Mouse (Mus musculus): ENCODE results near the gene Pcca.

Gene Pcca

DNA sequence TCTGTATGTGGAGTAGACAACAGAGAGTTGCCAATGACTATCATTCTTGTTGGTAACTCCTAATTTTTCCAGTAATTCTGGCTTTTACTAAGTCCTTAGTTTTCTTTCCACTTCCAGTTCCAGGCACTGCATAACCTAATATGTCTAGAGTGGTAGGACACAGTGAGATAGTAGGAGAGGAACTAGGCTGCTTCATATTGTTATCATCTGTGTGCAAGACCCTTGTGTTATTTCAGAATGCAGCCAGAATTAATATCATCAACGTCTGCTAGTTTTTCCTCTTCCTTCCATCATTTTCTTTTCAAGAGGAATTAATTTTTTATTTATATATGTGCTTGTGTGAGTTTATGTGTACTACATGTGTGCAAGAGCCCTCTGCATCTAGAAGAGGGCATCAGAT is 114.1 kb downstream of the Pcca start:
- DNase-seq (ENCODE audit: low spot score) = no peak

DNA sequence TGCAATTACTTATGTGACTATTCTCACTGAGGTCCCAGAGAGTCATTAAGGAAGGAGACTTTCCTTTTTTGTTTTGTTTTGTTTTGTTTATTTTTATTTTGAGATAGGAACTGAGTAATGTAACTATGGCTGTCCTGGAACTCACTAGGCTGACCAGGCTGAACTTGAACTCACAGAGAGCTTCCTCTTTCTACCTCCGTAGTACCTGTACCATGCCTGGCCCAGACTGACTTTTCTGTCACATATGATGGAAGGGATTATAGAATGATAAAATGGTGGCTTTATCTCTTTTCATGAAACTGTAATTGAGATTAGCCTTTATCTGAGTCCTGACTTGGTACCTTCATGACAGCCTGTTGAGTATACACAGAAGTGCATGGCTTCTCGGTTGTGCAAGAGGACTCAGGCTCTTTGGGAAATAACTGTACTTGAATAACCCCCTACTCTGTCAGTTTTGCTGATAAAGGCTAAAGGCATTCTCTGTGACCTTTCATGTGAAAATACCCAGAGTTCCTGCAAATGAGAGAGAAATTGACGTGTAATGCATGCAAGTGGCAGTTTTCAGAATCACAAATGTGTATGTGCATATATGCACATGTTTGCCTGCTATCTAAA is 115.3 kb downstream of the Pcca start:
- no peak for DNase-seq (ENCODE audit: low spot score)

DNA sequence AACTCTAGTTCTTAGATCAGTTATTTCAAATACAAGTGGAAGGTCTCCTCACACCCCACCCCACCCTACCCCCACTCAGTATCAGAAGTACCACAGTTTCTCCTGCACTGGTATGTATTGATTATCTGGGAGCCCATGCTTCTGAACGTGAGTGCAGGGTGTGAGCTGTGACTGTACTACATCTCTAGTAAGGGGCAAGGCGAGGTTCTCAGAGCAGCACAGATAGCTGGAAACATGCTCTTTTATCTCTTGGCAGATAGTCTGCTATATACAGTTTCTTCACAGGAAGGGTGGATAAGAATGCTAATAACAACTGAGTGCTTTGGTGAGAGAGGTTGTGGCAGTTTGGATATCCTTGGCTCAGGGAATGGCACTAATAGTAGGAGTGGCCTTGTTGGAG is 117.6 kb downstream of the Pcca start:
- DNase-seq (ENCODE audit: low spot score) = no peak

DNA sequence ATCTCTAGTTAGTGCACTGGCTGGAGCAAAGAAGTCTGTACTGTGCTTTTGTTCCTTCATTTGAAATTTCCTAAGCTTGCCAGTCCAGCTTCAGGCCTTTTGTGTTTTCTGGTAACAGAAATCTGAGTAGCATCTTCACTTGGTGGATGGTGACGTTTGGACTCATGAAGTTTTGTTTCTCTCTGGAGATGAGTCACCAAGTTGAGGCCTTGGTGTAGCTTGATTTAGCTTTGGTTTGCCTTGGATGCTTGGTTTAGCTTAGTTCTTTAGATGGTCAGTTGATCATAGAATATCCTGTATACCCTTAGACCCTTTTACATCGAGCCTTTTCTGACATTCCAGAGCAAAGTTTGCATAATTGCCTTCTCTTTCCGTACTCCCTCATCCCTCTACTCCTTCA is 141.5 kb downstream of the Pcca start:
- no peak for DNase-seq (ENCODE audit: low spot score)

DNA sequence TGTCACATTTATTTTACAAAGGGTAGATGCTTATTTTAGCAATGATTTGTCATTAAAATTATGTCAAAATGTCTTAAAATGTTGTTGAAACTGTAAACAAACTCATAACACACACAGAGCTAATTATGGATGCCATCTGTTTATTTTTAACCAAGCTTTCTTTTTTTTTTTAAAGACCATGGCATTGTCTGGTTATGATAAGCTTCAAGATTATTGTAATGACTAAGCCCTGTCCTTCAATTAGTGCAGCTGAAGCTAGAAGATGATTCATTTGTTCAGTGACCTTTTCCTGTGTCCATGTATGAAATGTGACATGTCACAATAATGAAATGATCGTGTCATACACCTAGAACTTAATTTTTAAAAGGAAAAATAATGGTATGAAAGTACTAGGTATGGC is 149.5 kb downstream of the Pcca start:
- DNase-seq (ENCODE audit: low spot score) = no peak

DNA sequence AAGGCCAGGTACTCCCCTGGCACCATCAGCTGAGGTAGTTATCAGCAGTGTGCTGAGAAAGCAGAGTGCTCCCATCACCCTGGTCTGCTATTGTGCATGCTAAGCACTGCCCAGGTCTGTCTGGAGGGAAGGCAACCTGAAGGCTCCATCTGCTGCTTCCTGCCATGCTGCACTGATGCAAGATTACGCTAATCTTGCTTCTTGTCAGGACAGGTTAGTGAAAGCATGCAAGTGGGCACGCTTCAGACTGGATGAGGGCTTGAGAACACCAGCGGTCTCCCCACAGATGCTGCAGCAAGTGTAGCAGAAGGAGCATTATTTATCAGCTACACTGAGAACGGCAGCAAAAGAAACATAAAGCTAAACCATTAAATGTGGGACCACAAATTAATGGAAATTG is 150.1 kb downstream of the Pcca start:
- DNase-seq (ENCODE audit: low spot score) = no peak

DNA sequence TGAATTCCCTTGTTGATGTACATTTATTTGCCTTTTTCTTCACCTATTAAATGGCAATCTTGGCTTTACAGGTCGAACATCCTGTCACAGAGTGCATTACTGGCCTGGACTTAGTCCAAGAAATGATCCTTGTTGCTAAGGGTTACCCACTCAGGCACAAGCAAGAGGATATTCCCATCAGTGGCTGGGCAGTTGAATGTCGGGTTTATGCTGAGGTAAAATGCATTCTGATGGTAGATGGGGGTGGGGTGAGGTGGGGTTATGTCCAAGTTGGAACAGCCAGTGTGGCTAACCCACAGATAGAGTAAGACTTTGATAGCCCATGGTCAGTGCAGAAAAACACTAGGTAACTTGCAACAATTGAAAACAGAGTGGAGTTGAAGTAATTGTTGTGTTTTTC is 150.7 kb downstream of the Pcca start:
- no peak for DNase-seq (ENCODE audit: low spot score)

DNA sequence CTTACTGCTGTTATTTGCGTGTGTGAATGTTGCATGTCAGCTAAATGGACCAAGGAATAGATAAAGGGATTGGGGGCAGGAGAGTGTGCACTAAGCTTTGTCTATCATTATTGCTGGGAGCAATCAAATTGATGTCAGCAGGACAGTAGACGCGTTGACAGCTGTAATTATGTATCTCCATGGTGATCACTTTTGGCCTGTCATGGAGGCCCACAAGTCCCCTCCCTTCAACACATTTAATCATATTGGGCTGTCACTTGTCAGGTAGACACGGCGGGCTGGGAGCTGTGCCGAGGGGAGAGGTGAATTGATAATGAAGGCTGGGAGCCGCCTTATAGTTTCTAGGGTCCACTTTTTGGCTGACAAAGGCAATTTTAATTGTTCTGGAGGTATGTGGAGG is 153.3 kb downstream of the Pcca start:
- no peak for DNase-seq (ENCODE audit: low spot score)

DNA sequence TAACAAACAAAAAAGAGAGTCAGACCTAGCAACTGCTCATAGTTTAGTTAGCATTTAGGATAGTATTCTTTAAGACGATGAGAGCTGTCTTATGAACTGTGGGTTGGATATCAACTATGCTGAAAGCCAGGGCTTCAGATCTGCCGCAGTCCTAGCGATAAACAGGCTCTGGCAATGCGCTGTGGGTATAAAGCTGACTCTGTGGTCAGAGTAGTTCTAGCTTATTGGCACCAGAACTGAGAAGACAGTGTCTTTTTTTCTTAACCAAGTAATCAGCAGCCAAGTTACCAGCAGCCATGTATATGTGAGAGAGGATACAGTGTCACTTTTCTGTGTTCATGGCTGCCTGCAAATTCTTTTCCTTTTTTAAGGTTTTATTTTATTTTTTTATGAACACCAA is 154.3 kb downstream of the Pcca start:
- no peak for DNase-seq (ENCODE audit: low spot score)

DNA sequence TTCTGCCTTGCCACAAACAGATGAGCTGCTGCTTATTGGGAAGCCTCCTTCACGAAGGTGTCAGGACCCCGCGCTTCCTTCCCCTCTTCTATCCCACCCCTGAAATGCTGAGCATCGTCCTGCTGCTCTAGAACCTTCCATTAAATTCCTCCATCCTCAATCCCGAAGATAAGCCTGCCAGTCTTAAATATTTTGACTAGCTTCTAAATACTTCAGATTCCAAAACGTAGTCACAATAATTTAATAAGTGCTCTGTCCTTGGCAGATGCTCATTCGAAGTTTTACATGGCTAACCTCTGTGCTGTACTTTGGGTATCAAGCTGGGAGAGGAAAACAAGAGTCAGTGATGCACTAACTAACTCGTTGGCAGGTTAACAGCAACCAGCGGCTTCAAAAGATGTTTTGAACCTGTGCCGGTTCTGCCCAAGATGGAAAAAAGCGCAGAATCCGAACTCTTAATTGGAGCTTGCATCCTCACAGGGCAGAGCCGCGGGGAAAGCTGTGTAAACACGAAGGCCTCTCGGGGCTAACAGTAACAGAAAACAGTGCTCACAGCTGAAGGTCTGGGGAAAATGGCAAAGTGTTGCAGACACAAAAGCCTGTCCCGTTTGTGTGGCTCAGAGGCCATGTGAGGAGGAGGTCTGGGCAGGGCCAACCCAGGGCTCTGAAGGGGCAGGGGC is 155.2 kb downstream of the Pcca start:
- DNase-seq (ENCODE audit: low spot score) = no peak

DNA sequence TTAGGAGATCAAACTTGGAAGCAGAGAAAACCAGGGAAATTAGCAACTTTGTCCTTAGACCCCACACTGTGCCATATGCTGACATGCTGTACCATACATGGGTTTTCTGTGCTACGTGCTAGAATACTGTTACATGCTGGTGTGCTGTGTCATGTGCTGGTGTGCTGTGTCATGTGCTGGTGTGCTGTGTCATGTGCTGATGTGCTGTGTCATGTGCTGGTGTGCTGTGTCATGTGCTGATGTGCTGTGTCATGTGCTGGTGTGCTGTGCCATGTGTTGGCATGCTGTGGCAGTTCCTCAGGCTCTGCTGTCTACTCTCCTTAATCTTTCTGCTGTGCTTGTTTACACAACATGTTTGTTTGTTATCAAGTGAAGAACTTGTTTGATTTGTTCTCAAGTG is 157.4 kb downstream of the Pcca start:
- DNase-seq (ENCODE audit: low spot score) = no peak

DNA sequence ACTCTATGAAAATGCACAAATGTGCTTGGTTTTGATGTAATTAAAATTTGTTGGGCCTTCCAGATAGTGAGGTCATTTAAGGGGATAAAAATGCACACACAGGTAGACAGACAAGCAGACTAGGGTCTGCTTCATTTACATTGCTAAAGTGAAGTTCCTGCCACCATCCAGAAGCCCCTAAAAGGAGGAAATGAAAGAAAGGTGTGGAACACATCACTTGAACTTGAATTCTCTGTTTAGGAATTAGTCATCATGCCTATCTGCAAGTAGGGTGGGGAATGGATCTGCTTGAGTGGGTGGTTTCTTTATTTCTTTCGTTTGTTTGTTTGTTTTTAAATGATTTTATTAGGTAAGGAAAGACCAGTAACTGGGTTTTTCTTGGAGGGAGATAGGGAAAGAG is 166.2 kb downstream of the Pcca start:
- DNase-seq (ENCODE audit: low spot score) = no peak

DNA sequence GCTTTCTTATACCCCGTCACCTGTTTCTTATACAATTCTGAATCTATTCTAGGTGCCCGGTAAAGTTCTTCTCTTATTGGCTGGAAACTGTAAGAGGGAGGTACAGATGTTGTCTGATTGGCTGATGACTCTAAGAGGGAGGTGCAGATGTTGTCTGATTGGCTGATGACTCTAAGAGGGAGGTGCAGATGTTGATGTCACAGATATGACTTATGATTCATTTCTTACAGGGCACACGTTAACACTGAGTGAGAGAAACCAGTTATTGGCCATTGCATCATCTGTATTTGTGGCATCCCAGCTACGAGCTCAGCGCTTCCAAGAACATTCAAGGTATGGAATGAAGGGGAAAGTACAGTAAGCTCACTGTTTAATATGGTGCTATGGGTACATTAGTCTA is 179.7 kb downstream of the Pcca start:
- no peak for DNase-seq (ENCODE audit: low spot score)

DNA sequence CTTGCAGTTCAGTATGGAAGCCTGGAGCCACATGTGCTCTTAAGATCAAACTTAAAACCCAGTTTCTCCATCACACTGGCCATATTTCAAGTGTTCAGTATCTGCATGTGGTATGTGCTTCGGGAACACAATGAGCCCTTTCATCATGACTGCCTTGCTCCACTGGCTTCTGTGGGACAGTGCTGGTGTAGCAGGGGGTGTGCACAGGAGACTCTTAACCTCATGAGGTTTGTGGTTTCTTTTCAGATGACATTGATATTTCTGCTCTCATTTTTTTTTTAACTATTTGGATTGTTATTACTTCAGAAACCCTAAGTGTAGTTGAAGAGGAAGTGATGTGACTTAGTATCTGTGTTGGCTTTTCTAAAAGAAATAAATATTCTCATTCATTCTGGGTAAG is 180.8 kb downstream of the Pcca start:
- no peak for DNase-seq (ENCODE audit: low spot score)

DNA sequence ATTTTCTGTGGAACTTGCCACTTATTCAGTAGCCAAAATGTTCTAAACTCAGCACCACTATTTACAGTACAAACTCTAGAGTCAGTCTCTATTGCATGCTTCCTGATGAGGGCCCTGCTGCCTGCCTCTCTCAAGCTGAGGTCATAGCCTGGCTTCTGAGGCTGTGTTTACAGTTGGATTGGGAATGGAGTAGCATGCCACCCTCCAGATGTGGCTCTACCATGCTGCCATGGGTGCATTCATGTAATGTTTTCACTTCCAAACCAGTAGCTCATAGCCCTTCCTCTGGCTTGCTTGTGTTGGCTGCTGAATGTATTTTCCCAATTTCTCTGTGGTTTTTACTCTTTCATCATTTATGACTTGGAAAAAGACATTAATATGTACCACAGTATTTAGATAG is 181.9 kb downstream of the Pcca start:
- no peak for DNase-seq (ENCODE audit: low spot score)

DNA sequence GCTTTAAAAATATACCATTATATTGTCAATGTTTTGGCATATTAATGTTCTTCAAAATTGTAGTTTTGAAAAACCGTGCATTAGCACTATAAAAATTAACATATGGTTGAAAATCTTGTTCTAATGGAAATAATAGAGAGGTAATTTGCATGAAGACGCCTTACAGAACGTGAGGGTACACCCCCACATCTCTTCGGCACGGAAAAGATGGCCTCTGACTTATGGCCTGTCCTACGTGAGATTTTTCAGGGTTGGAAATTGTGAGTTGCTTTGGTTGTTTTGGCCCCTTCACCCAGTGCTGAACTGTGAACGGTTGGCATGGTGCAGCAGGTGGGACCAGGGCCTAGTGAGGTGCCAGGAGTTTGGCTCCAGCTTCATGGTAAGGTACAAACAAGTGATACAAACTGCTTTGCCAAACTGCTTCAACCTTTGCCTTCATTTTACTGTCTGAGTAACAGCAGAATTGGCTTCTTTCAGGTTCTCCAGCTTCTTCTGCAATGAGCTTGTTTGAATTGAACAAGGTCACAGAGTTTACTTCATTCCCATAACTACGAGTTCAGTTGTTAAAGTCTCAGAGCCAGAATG is 185.5 kb downstream of the Pcca start:
- DNase-seq (ENCODE audit: low spot score) = no peak

DNA sequence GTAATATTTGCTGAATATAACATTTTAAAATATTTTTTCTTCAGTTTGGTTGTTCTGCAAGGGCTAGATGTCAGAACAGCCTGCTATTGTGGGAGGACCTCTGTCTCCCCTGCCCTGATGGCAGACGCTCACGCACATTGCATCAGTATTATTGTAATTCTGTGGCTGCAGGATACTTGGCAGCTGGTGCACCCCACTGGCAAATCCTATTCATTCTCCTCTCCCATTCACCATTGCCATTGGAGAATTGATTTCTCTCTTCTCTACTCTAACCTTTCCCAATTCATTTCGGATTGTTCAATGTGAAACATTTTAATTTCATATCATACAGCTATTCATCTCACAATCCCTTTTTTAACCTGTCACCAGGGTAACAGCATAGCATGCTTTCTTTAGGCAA is 186.9 kb downstream of the Pcca start:
- no peak for DNase-seq (ENCODE audit: low spot score)

DNA sequence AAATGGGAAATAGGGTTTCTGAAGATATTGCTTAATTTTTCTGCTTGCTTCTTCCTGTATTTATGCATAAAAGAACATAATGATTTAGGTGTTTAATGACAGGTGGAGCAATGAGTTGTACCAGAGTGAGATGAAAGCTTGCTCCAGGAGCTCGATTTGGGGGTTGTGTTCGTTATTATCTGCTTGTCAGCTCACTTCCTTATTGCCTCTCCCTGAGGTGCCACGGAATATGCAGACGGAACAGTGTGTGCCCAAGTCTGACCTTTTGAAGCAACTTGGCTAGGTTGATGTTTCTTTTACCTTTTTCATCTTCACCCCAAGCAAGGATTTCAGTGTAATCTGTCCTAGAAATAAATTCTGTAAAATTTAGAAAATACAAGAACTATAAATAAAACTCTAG is 187.6 kb downstream of the Pcca start:
- DNase-seq (ENCODE audit: low spot score) = no peak

DNA sequence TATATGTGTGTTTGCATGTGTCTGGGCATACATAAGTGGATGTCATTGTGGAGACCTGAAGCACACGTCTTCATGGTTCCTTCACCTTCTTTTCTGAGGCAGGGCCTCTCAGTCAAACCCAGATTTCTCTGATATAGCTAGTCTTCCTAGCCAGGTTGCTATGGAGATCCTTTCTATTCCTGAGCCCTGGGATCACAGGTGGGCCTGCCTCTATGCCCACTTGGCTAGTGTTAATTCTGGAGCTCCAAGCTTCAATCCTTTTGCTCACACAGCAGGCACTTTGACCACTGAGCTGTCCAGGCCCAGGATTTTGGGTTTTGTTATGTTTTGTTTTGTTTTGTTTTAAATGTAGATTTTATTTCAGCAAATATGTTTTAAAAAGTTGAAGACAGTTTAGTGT is 192.3 kb downstream of the Pcca start:
- no peak for DNase-seq (ENCODE audit: low spot score)

DNA sequence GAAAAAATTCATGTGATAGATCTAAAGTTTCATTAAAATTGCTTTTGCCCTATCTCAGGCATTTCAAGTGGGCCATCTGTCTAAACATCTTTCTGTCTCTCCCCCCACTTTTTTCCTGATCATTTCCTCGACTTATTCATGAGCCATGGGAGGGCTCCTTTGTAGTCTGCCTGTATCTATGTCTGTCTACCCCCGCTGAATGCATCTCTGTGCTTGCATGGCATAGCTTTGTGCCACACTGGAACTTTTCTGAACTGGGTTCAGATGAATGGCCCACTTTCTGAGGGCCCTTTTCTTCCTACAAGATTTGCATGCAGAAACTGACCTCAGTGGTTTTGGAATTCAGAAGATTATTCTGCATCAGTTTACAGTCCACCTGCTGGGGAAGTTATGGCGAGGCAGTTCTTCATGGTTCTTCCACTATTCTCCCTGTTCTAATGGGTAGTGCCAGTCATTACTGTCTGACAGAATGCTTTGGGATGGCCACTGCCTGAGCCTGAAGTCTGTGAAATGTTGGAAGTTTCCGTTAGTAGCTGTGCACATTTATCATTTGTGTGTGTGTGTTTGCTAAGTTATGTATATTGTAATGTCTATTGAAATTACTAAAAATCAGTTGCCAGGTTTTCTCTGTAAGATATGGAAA is 195.4 kb downstream of the Pcca start:
- no peak for DNase-seq (ENCODE audit: low spot score)

DNA sequence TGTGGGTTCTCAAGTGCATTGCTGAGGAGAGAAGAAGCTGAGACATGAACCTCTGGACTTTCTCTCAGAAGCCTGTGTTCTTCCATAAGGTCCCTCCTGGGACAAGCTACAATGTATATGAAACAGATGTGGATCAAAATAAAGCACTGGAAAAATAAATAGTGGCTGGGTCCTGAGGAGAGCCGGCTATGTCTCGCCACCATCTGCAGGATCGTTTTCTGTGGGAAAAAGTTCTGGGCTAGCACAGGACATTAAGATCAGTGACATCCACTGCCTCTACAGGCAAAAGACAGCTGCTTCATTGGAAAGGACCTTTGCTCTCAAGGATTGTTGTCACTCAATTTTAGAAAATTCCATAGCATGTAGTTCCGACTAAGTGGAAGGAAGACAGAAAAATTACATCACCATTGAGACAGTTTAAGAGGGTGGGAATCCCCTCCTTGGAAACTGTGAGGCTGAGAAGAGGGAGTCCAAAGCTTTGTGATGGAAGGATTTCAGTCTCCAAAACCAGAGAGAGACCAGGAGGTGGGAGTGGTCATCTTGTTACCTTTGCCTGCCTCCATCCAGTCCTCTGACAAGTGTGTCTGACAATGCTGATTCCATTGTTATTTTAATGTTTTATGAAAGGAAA is 196.9 kb downstream of the Pcca start:
- DNase-seq (ENCODE audit: low spot score) = no peak

DNA sequence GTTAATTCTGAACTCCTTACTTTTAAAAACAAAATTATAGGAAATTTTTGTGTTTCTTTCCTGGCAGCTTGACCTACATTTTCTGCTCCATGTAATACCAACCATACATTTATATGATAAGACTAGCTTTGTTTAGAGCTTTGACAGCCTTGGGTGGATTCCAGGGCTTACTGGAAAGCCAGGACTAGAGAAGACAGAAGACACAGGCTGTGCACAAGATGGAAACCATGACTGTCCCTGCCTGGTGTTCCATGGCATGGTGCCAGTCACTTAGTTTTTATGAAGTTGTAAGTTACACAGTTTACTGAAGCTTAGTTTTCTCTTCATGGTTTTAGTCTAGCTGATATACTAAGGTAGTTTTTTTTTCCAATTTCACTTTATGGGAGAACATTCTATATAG is 202.7 kb downstream of the Pcca start:
- DNase-seq (ENCODE audit: low spot score) = no peak

All from lung, postnatal 25 days (tissue).